Mouse (Mus musculus) limb, embryonic 12.5 days (tissue): ENCODE data around the gene C2cd4c. TPM values are rescaled to one million over a fixed set of nuclear protein-coding genes. Genes with fewer than 3 reads are reported as not detected.

ENCODE experiments used
- ATAC-seq: fragments of 200-750 bp; cut with Nextera tagmentation; 2 replicates; pipeline ENCODE4 v1.8.0; 2017; ENCODE audit warnings: low read depth, moderate TSS enrichment; ENCODE audit not compliant: insufficient number of reproducible peaks, insufficient read depth, low FRiP score, low TSS enrichment
- H3K27ac ChIP-seq: fragments of 300-500 bp; sonication (generic); 2 replicates; pipeline ENCODE4 v1.5.1; 2016; ENCODE audit warnings: mild to moderate bottlenecking, moderate library complexity
- H3K27me3 ChIP-seq: fragments of 300-500 bp; sonication (generic); 2 replicates; pipeline ENCODE4 v1.6.1; 2016; ENCODE audit warnings: mild to moderate bottlenecking, moderate library complexity
- H3K36me3 ChIP-seq: fragments of 300-500 bp; sonication (generic); 2 replicates; pipeline ENCODE4 v1.6.1; 2016; ENCODE audit warnings: mild to moderate bottlenecking, moderate library complexity
- H3K4me1 ChIP-seq: fragments of 300-500 bp; sonication (generic); replicated peaks from 2 replicates; pipeline ENCODE4 v1.6.1; 2016
- H3K4me2 ChIP-seq: fragments of 300-500 bp; sonication (generic); 2 replicates; pipeline ENCODE4 v1.6.1; 2016; ENCODE audit warnings: mild to moderate bottlenecking, moderate library complexity
- H3K4me3 ChIP-seq: fragments of 300-500 bp; sonication (generic); replicated peaks from 2 replicates; pipeline ENCODE4 v1.5.1; 2016; ENCODE audit warnings: mild to moderate bottlenecking
- H3K9ac ChIP-seq: fragments of 300-500 bp; sonication (generic); replicated peaks from 2 replicates; pipeline ENCODE4 v1.6.1; 2016; ENCODE audit warnings: mild to moderate bottlenecking, moderate library complexity
- H3K9me3 ChIP-seq: fragments of 300-500 bp; sonication (generic); 2 replicates; pipeline ENCODE4 v1.6.1; 2016; ENCODE audit warnings: mild to moderate bottlenecking, moderate library complexity
- WGBS: fragments of 180-500 bp; shearing (Covaris S2); methylation state at CpG from one replicate; pipeline ENCODE4 v1.1.7; 2016; 5-methylcytosine and 5-hydroxymethylcytosine counted together
- polyA plus RNA-seq: library from polyadenylated mRNA; unstranded; fragments of >200 nt; fragmentation: Nextera tagmentation; extraction: Ambion mirVana; gene quantifications from 2 replicates; pipeline ENCODE4 v1.2.1, GENCODE M21; 2016

C2cd4c gene
- polyA plus RNA-seq, 1 experiment from 2014 or later: not detected

DNA sequence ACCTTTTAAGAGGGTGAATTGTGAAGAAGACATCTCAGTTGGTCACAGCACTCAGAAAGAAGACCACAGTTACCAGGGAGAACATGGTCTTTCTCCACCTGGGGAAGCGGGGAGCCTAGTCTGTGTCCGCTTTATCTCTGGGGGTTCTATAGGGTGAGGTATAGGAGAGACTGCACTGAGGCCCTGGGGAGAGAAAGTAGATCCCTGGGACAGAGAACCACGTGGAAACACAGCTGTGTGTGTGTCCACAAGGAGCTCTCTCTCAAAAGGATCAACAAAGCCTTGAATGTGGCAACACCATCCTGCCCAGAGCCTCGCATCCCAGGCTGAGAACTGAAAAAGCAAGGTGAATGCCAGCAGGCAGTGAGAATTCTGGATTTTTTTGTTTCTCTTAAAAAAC is 36.4 kb downstream of the C2cd4c start:
- no peak overlapping the region for H3K27ac ChIP-seq
- no peak overlapping the region for H3K9ac ChIP-seq
- ATAC-seq: no peak
- no peak overlapping the region for H3K4me3 ChIP-seq
- no peaks in the 10 kb centered on the region for H3K4me1 ChIP-seq
- 77% methylated on average over 4 of the region's 4 CpGs for WGBS
- H3K36me3 ChIP-seq: no peaks in the 10 kb centered on the region
- peaks cover 11% of the 10 kb centered on the region for H3K27me3 ChIP-seq
- no peaks in the 10 kb centered on the region for H3K9me3 ChIP-seq
- no peak overlapping the region for H3K4me2 ChIP-seq

DNA sequence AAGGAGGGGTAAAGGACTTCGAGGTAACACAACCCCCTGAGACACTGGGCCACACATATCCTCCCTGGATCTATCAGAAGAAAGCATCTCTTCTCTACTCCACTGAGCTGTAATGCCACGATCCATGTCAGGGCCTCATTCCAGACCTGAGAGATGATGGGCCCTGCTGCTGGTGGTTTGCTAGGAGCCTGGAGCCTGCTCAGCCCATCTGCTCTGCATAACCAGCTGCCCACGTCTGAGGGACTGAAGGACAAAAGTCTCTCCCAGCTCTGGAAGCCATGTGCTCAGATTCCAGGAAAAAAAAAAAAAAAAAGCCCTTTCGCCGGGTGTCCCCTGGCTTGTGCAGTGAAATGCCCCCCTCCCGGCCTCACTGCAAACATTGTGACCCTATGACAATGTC is 38.1 kb downstream of the C2cd4c start:
- no peak overlapping the region for H3K27ac ChIP-seq
- no peak for ATAC-seq
- H3K27me3 ChIP-seq: peaks cover 11% of the 10 kb centered on the region
- H3K4me3 ChIP-seq: no peak overlapping the region
- no peak overlapping the region for H3K9ac ChIP-seq
- H3K36me3 ChIP-seq: no peaks in the 10 kb centered on the region
- H3K4me2 ChIP-seq: no peak overlapping the region
- H3K9me3 ChIP-seq: no peaks in the 10 kb centered on the region
- H3K4me1 ChIP-seq: no peaks in the 10 kb centered on the region
- 75% methylated on average over 6 of the region's 6 CpGs for WGBS

DNA sequence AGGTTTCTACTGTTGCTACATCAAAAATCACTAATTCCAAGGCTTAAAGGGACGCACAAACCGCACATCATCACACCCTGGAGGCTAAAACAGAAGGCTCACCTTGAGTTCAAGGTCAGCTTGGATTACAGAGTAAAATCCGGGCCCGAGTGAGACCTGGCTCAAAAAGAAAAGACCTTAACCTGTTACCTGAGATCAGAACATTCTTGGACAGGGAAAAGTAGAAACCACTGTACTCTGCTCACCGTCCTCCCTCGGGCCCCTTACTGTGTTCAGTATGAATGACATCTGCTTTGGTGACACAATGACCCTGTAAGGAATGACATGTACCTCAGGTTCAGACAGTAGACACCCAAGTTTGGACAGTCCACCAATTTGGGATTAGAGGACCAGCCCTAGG is 39.0 kb downstream of the C2cd4c start:
- no peak for ATAC-seq
- no peak overlapping the region for H3K4me2 ChIP-seq
- no peaks in the 10 kb centered on the region for H3K9me3 ChIP-seq
- H3K36me3 ChIP-seq: no peaks in the 10 kb centered on the region
- no peak overlapping the region for H3K27ac ChIP-seq
- H3K4me1 ChIP-seq: no peaks in the 10 kb centered on the region
- peaks cover 9% of the 10 kb centered on the region; the same call in 1 of the 2 replicates for H3K27me3 ChIP-seq
- H3K4me3 ChIP-seq: no peak overlapping the region
- H3K9ac ChIP-seq: no peak overlapping the region
- 91% methylated on average over 6 of the region's 6 CpGs for WGBS

DNA sequence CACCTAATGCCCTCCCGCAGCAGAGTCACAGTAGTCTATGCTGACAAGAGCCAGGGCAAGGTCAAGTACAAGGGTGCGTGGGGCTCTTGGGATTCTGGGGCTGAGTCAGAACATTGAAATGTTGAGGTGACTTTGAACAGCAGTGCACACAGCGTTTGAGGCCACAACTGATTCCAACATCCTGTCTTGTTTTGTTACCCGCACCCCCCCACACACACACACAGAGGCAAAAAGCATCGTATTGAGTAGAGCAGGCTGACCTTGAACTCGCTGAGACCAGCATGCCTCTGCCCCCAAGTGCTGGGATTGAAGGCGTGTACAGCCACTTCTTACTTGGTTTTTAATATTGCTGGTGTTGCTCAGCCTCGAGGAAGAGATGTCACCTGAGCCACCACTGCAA is 39.5 kb downstream of the C2cd4c start:
- H3K4me1 ChIP-seq: no peaks in the 10 kb centered on the region
- H3K36me3 ChIP-seq: no peaks in the 10 kb centered on the region
- 83% methylated on average over 8 of the region's 8 CpGs for WGBS
- no peak for ATAC-seq
- peaks cover 6% of the 10 kb centered on the region; the same call in 1 of the 2 replicates for H3K27me3 ChIP-seq
- no peak overlapping the region for H3K4me2 ChIP-seq
- no peak overlapping the region for H3K4me3 ChIP-seq
- no peaks in the 10 kb centered on the region for H3K9me3 ChIP-seq
- H3K9ac ChIP-seq: no peak overlapping the region
- no peak overlapping the region for H3K27ac ChIP-seq

DNA sequence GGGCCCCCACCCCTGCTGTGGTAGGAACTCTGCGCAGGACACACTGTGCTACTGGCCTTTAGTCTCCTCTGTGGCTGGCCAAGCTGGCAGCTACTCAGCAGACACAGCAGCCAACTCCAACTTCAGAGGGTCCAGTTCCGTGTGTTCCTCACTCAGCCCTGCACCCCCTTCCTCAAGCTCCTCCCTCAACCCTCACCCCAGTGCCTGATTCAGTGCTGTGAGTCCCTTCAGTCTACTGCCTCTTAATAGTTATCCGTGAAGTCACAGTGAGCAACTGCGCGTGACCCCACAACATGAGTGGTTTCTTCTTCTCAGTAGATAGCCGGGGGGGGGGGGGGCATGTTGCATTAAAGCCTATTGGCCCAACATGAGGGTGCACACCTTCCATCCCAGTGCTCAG is 40.2 kb downstream of the C2cd4c start:
- no peaks in the 10 kb centered on the region for H3K4me1 ChIP-seq
- ATAC-seq: no peak
- no peak overlapping the region for H3K4me2 ChIP-seq
- no peak overlapping the region for H3K27ac ChIP-seq
- H3K27me3 ChIP-seq: no peaks in the 10 kb centered on the region; the same call in 1 of the 2 replicates
- no peaks in the 10 kb centered on the region for H3K36me3 ChIP-seq
- WGBS: 91% methylated on average over 6 of the region's 6 CpGs
- no peaks in the 10 kb centered on the region for H3K9me3 ChIP-seq
- H3K4me3 ChIP-seq: no peak overlapping the region
- H3K9ac ChIP-seq: no peak overlapping the region

DNA sequence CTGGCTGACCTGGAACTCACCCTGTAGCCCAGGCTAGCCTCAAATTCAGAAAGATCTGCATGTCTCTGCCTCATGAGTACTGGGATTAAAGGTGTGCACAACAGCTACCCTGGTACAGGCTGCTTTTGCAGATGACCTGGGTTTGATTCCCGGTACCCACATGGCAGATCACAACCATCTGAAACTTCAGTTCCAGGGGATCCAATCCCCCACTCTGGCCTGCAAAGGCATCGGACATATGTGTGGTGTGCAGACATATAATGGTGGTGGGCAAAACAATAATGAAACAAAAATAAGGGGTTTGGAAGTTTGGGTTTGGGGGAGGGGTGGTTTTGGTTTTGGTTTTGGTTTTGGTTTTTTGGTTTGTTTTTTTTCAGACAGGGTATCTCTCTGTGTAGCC is 42.5 kb downstream of the C2cd4c start:
- Histone ChIP-seq H3K4me1 (no peaks in the 10 kb centered on the region), H3K4me3 (no peak overlapping the region), H3K27ac (no peak overlapping the region), H3K36me3 (no peaks in the 10 kb centered on the region), H3K9me3 (peaks cover 9% of the 10 kb centered on the region; the same call in 1 of the 2 replicates), H3K27me3 (no peaks in the 10 kb centered on the region), H3K9ac (no peak overlapping the region), H3K4me2 (no peak overlapping the region)
- 90% methylated on average over 2 of the region's 2 CpGs for WGBS
- ATAC-seq: no peak

DNA sequence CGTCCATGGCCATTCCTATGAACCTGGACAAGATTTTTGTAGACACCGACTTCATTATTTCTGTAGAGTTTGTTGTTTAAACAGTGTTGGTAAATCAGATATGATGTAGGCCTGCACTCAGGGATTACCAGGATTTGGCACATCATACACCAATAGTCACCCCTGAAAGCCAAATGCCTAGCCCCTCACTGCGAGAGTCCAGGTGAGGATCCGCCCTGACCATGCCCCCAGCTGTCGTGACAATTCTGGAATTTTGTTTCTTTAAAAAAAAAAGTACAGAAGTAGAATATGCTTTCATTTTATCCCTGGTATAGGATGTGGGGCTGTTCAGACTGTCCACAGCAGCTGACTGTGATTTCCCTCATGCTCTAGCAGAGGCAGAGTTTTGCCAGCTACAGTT is 43.9 kb downstream of the C2cd4c start:
- H3K4me3 ChIP-seq: no peak overlapping the region
- peaks cover 14% of the 10 kb centered on the region; the same call in 1 of the 2 replicates for H3K9me3 ChIP-seq
- no peaks in the 10 kb centered on the region for H3K4me1 ChIP-seq
- no peaks in the 10 kb centered on the region for H3K36me3 ChIP-seq
- H3K27me3 ChIP-seq: no peaks in the 10 kb centered on the region
- no peak overlapping the region for H3K9ac ChIP-seq
- no peak overlapping the region for H3K4me2 ChIP-seq
- WGBS: 93% methylated on average over 5 of the region's 5 CpGs
- ATAC-seq: no peak
- H3K27ac ChIP-seq: no peak overlapping the region

DNA sequence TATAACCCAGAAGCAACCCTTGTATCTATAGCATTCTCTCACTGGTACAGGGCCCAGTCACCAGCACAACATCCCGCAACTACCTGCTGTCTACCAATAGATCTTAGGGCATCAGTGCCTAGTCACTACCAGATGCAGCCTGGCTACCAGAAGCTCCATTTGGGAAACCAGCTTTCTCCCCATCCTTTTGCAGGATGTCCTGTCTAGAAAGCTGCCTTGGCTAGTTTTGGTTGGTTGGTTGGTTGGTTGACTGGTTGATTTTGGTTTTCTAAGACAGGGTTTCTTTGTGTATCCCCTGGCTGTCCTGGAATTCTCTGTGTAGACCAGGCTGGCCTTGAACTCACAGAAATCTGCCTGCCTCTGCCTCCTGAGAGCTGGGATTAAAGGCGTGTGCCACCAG is 54.1 kb downstream of the C2cd4c start:
- Histone ChIP-seq H3K27me3 (no peaks in the 10 kb centered on the region), H3K4me3 (no peak overlapping the region), H3K4me2 (no peak overlapping the region), H3K36me3 (no peaks in the 10 kb centered on the region), H3K9me3 (peaks cover 17% of the 10 kb centered on the region), H3K9ac (no peak overlapping the region), H3K27ac (no peak overlapping the region), H3K4me1 (no peaks in the 10 kb centered on the region)
- 85% methylated on average over 2 of the region's 2 CpGs for WGBS
- no peak for ATAC-seq

DNA sequence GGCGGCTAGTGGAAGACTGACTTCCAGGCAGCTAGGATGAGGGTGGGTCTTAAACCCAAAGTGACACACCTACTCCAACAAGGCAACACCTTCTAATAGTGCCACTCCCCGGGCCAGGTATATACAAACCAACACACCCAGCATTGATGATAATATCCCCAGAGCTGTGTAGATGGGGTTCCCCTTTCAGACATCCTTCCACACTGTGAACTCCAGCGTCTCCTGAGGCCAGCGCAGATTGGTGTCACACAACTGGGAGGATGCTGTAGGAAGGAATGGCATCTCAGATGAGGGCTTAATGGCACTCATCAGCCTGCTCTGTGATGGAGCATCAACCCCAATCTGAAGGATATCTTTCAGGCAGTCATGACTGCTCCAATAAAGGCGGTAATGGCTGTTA is 56.3 kb downstream of the C2cd4c start:
- 93% methylated on average over 5 of the region's 5 CpGs for WGBS
- no peaks in the 10 kb centered on the region for H3K27me3 ChIP-seq
- ATAC-seq: no peak
- peaks cover 6% of the 10 kb centered on the region; the same call in 1 of the 2 replicates for H3K9me3 ChIP-seq
- no peak overlapping the region for H3K27ac ChIP-seq
- no peak overlapping the region for H3K4me3 ChIP-seq
- H3K36me3 ChIP-seq: no peaks in the 10 kb centered on the region
- H3K4me1 ChIP-seq: peaks cover 18% of the 10 kb centered on the region
- H3K4me2 ChIP-seq: no peak overlapping the region
- H3K9ac ChIP-seq: no peak overlapping the region

DNA sequence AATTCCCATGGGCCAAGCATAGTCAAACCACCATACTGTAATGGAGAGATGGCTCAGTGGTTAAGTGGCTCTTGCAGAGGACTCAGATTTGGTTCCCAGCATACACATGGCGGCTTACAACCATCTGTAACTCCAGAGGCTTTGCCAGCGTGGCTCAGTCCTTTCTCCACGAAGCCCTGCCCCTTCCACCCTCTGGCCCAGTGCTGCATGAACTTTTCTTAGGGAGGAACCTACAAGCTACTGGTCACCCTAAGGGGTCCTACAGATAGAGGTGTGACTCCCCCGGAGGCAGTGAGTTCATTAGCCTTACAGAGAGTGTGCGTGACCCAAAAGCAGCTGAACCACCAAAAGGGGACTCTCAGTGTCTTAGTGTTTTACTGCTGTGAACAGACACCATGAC is 56.9 kb downstream of the C2cd4c start:
- Histone ChIP-seq H3K9ac (no peak overlapping the region), H3K4me1 (peaks cover 23% of the 10 kb centered on the region), H3K36me3 (no peaks in the 10 kb centered on the region), H3K27ac (no peak overlapping the region), H3K4me2 (no peak overlapping the region), H3K9me3 (peaks cover 6% of the 10 kb centered on the region; the same call in 1 of the 2 replicates), H3K4me3 (no peak overlapping the region), H3K27me3 (no peaks in the 10 kb centered on the region)
- ATAC-seq: no peak
- WGBS: 89% methylated on average over 5 of the region's 5 CpGs
